Mouse (Mus musculus): Measurements from ENCODE around the gene Gpr132. TPM values are rescaled to one million over a fixed set of nuclear protein-coding genes. Genes with fewer than 3 reads are reported as not detected.

The Gpr132 gene
- polyA plus RNA-seq, 1 experiment from 2014 or later: 0.08 TPM

- Histone ChIP-seq H3K27me3 (replicated peaks; ENCODE audit: control insufficient read depth, insufficient read depth, low read length) (peaks cover 29% of the 10 kb centered on the region), H3K9ac (ENCODE audit: low read depth, low read length) (no peak overlapping the region), H3K27ac (ENCODE audit: low read depth, low read length) (no peak overlapping the region), H3K4me3 (ENCODE audit: low read length) (no peak overlapping the region), H3K36me3 (ENCODE audit: control insufficient read depth, insufficient read depth, low read length) (no peaks in the 10 kb centered on the region), H3K9me3 (ENCODE audit: control insufficient read depth, low read length) (no peaks in the 10 kb centered on the region), H3K4me2 (ENCODE audit: low read length) (no peak overlapping the region), H3K4me1 (ENCODE audit: control insufficient read depth, insufficient read depth, low read depth, low read length) (peaks cover 13% of the 10 kb centered on the region)
- ATAC-seq: no peak
- WGBS: 76% methylated on average over 6 of the region's 6 CpGs
Observed at GRCm38 (mm10) chr12:112881301-112881815, 13.3 kb upstream of the Gpr132 start.

GRCm38 (mm10) chr12:112880661-112881060, 12.6 kb upstream of the Gpr132 start:
- ATAC-seq: no peak
- WGBS: 78% methylated on average over 4 of the region's 4 CpGs
- Histone ChIP-seq H3K4me3 (ENCODE audit: low read length) (no peak overlapping the region), H3K9me3 (ENCODE audit: control insufficient read depth, low read length) (no peaks in the 10 kb centered on the region), H3K27me3 (replicated peaks; ENCODE audit: control insufficient read depth, insufficient read depth, low read length) (peaks cover 36% of the 10 kb centered on the region), H3K4me1 (ENCODE audit: control insufficient read depth, insufficient read depth, low read depth, low read length) (peaks cover 17% of the 10 kb centered on the region), H3K36me3 (ENCODE audit: control insufficient read depth, insufficient read depth, low read length) (no peaks in the 10 kb centered on the region), H3K9ac (ENCODE audit: low read depth, low read length) (no peak overlapping the region), H3K4me2 (ENCODE audit: low read length) (no peak overlapping the region), H3K27ac (ENCODE audit: low read depth, low read length) (no peak overlapping the region)

- no peak overlapping the region for H3K4me3 ChIP-seq (ENCODE audit: low read length)
- WGBS: 93% methylated on average over 5 of the region's 5 CpGs
- H3K27me3 ChIP-seq (replicated peaks; ENCODE audit: control insufficient read depth, insufficient read depth, low read length): peaks cover 44% of the 10 kb centered on the region
- H3K9ac ChIP-seq (ENCODE audit: low read depth, low read length): no peak overlapping the region
- no peak overlapping the region for H3K27ac ChIP-seq (ENCODE audit: low read depth, low read length)
- no peaks in the 10 kb centered on the region for H3K36me3 ChIP-seq (ENCODE audit: control insufficient read depth, insufficient read depth, low read length)
- no peak overlapping the region for H3K4me2 ChIP-seq (ENCODE audit: low read length)
- no peaks in the 10 kb centered on the region for H3K9me3 ChIP-seq (ENCODE audit: control insufficient read depth, low read length)
- no peak for ATAC-seq
- peaks cover 17% of the 10 kb centered on the region for H3K4me1 ChIP-seq (ENCODE audit: control insufficient read depth, insufficient read depth, low read depth, low read length)
Observed at GRCm38 (mm10) chr12:112879731-112880130, 11.7 kb upstream of the Gpr132 start.

GRCm38 (mm10) chr12:112877607-112878020, 9.6 kb upstream of the Gpr132 start:
- Histone ChIP-seq H3K36me3 (ENCODE audit: control insufficient read depth, insufficient read depth, low read length) (no peaks in the 10 kb centered on the region), H3K27ac (ENCODE audit: low read depth, low read length) (no peak overlapping the region), H3K27me3 (replicated peaks; ENCODE audit: control insufficient read depth, insufficient read depth, low read length) (peaks cover 55% of the 10 kb centered on the region), H3K9ac (ENCODE audit: low read depth, low read length) (peak overlapping the region; percentile 39; the same call in 1 of the 2 replicates), H3K4me3 (ENCODE audit: low read length) (peak overlapping the region; percentile 37), H3K9me3 (ENCODE audit: control insufficient read depth, low read length) (no peaks in the 10 kb centered on the region), H3K4me2 (ENCODE audit: low read length) (peak overlapping the region; percentile 66), H3K4me1 (ENCODE audit: control insufficient read depth, insufficient read depth, low read depth, low read length) (peaks cover 22% of the 10 kb centered on the region)
- ATAC-seq: no peak
- WGBS: under 1% methylated on average over 35 of the region's 37 CpGs

GRCm38 (mm10) chr12:112877073-112877576, 9.1 kb upstream of the Gpr132 start:
- Histone ChIP-seq H3K27ac (ENCODE audit: low read depth, low read length) (no peak overlapping the region), H3K9me3 (ENCODE audit: control insufficient read depth, low read length) (no peaks in the 10 kb centered on the region), H3K36me3 (ENCODE audit: control insufficient read depth, insufficient read depth, low read length) (no peaks in the 10 kb centered on the region), H3K4me1 (ENCODE audit: control insufficient read depth, insufficient read depth, low read depth, low read length) (peaks cover 22% of the 10 kb centered on the region), H3K27me3 (replicated peaks; ENCODE audit: control insufficient read depth, insufficient read depth, low read length) (peaks cover 55% of the 10 kb centered on the region), H3K4me2 (ENCODE audit: low read length) (peak overlapping the region; percentile 66), H3K9ac (ENCODE audit: low read depth, low read length) (peak overlapping the region; percentile 39; the same call in 1 of the 2 replicates), H3K4me3 (ENCODE audit: low read length) (peak overlapping the region; percentile 37)
- no peak for ATAC-seq
- WGBS: 4% methylated on average over 17 of the region's 17 CpGs

- Histone ChIP-seq H3K27ac (ENCODE audit: low read depth, low read length) (no peak overlapping the region), H3K27me3 (replicated peaks; ENCODE audit: control insufficient read depth, insufficient read depth, low read length) (peaks cover 55% of the 10 kb centered on the region), H3K9me3 (ENCODE audit: control insufficient read depth, low read length) (no peaks in the 10 kb centered on the region), H3K4me2 (ENCODE audit: low read length) (peak overlapping the region; percentile 45), H3K9ac (ENCODE audit: low read depth, low read length) (peak overlapping the region; percentile 31), H3K36me3 (ENCODE audit: control insufficient read depth, insufficient read depth, low read length) (no peaks in the 10 kb centered on the region), H3K4me3 (ENCODE audit: low read length) (no peak overlapping the region), H3K4me1 (ENCODE audit: control insufficient read depth, insufficient read depth, low read depth, low read length) (peaks cover 22% of the 10 kb centered on the region)
- ATAC-seq: peak; percentile 10; the same call in 1 of the 2 replicates
- 4% methylated on average over 28 of the region's 28 CpGs for WGBS
Observed at GRCm38 (mm10) chr12:112876332-112877072, 8.5 kb upstream of the Gpr132 start.

- H3K9ac ChIP-seq (ENCODE audit: low read depth, low read length): no peak overlapping the region
- H3K4me2 ChIP-seq (ENCODE audit: low read length): no peak overlapping the region
- ATAC-seq: peak; percentile 71
- no peak overlapping the region for H3K27ac ChIP-seq (ENCODE audit: low read depth, low read length)
- H3K4me1 ChIP-seq (ENCODE audit: control insufficient read depth, insufficient read depth, low read depth, low read length): peaks cover 22% of the 10 kb centered on the region
- H3K36me3 ChIP-seq (ENCODE audit: control insufficient read depth, insufficient read depth, low read length): no peaks in the 10 kb centered on the region
- H3K4me3 ChIP-seq (ENCODE audit: low read length): no peak overlapping the region
- WGBS: 25% methylated on average over 16 of the region's 16 CpGs
- peaks cover 53% of the 10 kb centered on the region for H3K27me3 ChIP-seq (replicated peaks; ENCODE audit: control insufficient read depth, insufficient read depth, low read length)
- no peaks in the 10 kb centered on the region for H3K9me3 ChIP-seq (ENCODE audit: control insufficient read depth, low read length)
Observed at GRCm38 (mm10) chr12:112875225-112876013, 7.4 kb upstream of the Gpr132 start.

- no peaks in the 10 kb centered on the region for H3K36me3 ChIP-seq (ENCODE audit: control insufficient read depth, insufficient read depth, low read length)
- H3K4me3 ChIP-seq (ENCODE audit: low read length): peak overlapping the region; percentile 37
- H3K4me2 ChIP-seq (ENCODE audit: low read length): peak overlapping the region; percentile 64
- 13% methylated on average over 21 of the region's 22 CpGs for WGBS
- H3K9me3 ChIP-seq (ENCODE audit: control insufficient read depth, low read length): no peaks in the 10 kb centered on the region
- H3K27ac ChIP-seq (ENCODE audit: low read depth, low read length): no peak overlapping the region
- H3K9ac ChIP-seq (ENCODE audit: low read depth, low read length): peak overlapping the region; percentile 41; the same call in 1 of the 2 replicates
- peaks cover 53% of the 10 kb centered on the region for H3K27me3 ChIP-seq (replicated peaks; ENCODE audit: control insufficient read depth, insufficient read depth, low read length)
- H3K4me1 ChIP-seq (ENCODE audit: control insufficient read depth, insufficient read depth, low read depth, low read length): peaks cover 28% of the 10 kb centered on the region
- ATAC-seq: no peak
Observed at GRCm38 (mm10) chr12:112874199-112874598, 6.2 kb upstream of the Gpr132 start.

Data from hindbrain, embryonic 16.5 days (tissue).